Mouse (Mus musculus): ENCODE measurements around the gene Brat1.

DNA sequence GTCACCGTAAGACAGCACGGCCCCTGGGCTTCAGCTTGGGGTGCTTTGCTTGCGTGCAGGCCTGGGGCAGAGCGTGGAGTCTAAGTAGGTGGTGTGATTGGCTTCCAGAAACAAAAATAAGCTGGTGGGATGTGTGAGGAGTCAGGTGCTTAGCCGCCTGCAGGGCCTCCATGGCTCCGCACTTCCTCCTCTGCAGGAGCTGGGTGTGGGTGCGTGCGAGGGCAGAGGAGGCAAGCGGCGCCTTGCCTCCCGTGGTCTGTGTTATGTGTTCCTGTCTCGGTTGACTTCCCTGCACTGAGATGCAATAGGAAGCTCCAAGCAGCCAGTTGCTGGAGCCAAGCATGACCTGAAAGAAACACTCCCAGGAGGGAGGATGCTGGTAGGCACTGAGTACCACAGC is 35.0 kb downstream of the Brat1 start:
- TF ChIP-seq CTCF (IDR thresholded peaks at IDR 0.05; ENCODE audit: control insufficient read depth, insufficient read depth, low read length) (no peak), POLR2A (IDR thresholded peaks at IDR 0.05; ENCODE audit: borderline replicate concordance, control insufficient read depth, low read depth, low read length) (no peak)

Data from bone marrow, adult 2 months (tissue).